Mouse (Mus musculus) large intestine, adult 2 months (tissue): Measurements from ENCODE around the gene Nomo1. TPM values are rescaled to one million over a fixed set of nuclear protein-coding genes. Genes with fewer than 3 reads are reported as not detected.
A peak's percentile ranks its signal among the peaks of the same experiment; 100 is the strongest.

Experiments
- DNase-seq: peaks from one replicate; pipeline ENCODE4 v3.0.0-alpha.2; 2012; ENCODE audit warnings: low read depth, low spot score
- WGBS: fragments of 180-500 bp; shearing (Covaris S2); methylation state at CpG from one replicate; pipeline ENCODE4 v1.1.7; 2018; 5-methylcytosine and 5-hydroxymethylcytosine counted together
- polyA plus RNA-seq: library from polyadenylated mRNA; depleted of rRNA; stranded (reverse); fragments of >200 nt; gene quantifications from 2 replicates; pipeline ENCODE4 v1.2.3, GENCODE M21; 2012; rRNA removed

Gene Nomo1
- polyA plus RNA-seq: 53.0 and 77.1 TPM in 2 replicates

DNA sequence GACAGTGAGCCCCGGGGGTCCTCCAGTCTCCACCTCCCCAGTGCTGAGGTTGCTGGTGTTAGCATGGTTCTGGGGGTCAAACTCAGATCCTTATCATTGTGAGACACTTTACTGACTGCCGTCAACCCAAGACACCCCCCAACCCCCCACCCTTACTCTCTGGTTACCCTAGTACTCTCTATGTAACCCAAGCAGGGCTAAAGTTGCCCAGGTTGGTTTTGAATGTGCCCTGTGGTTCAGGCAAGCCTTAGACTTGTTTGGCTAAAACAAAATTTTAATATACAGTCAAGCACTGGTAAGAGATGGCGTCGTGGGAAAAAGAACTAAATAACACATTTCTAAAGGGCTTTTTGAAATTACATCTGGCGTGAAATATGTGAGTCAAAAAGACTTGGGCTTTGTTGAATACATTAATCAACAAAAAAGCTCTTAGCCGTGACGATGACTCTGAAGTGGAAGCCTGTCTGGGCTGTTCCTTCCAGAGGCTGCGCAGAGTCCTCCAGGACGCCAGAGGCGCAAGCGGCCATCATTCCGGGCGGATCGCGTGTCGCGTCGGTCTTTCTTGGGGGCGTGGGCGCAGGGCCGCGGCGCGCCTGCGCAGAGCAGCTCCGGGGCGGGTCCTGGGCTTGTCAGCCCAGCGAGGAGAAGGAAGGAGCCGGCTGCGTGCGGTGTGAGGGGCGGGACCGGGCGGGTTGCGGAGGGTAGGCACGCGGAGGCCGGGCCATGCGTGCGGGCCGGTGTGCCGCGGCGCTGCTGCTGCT, at the start of gene Nomo1:
Gene Nomo1 (plus strand): TSS at position 590 of the 761 bp plus-strand sequence.
- peak; percentile 86 for DNase-seq
- WGBS: 7% methylated on average over 44 of the region's 44 CpGs

- DNase-seq: no peak
- WGBS: 74% methylated on average over 6 of the region's 6 CpGs
These were observed 46.6 kb upstream of the Nomo1 start for GRCm38 (mm10) chr7:45986893-45987292.

- DNase-seq: no peak
- 80% methylated on average over 1 of the region's 1 CpGs for WGBS
These were observed 45.2 kb upstream of the Nomo1 start for GRCm38 (mm10) chr7:45988344-45988743.

DNA sequence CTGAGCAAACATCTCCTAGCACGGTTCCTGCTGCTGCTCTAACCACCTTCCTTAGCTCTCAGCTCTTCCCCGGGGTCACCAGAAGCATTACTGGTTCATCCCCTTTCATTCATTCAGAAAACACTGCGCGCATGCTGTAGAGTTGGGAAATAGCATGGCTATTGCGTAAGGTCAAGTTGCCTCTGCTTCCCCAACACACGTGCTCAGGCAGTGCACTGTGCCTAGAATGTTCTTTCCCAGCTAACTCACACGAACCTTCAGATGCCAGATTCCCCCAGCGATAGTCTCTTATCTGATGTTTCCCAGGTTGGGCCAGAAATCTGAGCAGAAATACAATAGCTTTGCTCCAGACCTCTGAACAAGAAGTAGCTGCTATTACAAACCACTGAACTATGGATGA, 41.0 kb upstream of the Nomo1 start:
- no peak for DNase-seq
- 70% methylated on average over 8 of the region's 8 CpGs for WGBS

DNA sequence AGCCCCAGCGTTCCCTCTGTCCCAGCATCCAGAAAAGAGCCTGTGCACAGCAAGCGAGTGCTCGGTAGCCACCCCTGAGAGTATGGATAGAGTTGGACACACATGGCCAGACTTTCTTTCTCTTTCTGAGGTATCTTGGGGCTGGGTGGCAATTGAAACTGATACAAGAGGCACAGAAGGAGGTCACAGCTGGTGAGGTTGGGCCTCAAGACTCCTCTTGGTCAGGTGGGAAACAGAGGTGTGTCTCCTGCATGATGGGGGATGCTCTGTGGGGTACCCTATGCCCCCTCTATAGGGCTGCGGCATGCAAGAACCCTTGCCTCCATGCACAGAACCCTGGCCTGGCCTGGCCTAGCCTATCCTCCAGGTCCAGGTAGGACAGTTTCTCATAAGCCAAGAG, 32.9 kb upstream of the Nomo1 start:
- DNase-seq: no peak
- WGBS: 91% methylated on average over 4 of the region's 4 CpGs

DNA sequence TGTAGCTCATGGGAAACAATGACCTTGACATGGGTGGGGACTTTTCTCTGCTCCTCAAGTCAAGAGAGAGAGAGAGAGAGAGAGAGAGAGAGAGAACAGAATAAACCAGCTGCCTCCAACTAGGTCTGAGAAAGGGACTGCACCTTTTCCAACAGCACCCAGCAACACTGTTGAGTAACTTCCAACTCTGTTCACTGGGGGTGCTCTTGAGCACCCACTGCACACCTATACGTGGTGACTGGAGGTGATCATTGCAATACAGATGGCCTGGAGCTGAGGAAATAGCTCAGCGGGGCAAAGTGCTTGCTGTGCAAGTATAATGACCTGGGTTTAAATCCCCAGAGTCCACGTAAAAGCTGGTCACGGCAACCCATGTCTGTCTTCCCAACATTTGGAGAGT, 30.8 kb upstream of the Nomo1 start:
- WGBS: 52% methylated on average over 4 of the region's 4 CpGs

DNA sequence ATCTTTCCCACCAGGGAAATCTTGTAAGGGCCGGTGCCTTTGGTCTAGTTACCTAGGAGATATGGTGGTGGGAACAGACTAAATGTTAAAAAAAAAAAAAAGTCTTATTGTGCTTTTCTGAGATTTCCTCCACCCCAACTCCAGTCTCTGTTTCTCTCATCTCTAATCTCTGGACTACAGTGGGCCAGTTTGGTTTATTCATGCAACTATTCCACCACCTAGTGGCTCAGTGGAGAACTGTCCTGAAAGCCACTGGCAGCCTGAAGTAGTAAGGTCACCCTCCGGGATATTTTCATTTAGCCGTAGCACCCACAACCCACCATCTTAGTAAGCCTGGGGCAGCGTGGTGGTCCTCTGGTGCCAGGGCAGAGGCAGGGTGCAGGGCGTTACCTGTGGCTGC, 23.9 kb upstream of the Nomo1 start:
- WGBS: 15% methylated on average over 5 of the region's 5 CpGs
- DNase-seq: no peak

More for the DNA sequence above, 30.8 kb upstream of the Nomo1 start:
- no peak for DNase-seq

DNA sequence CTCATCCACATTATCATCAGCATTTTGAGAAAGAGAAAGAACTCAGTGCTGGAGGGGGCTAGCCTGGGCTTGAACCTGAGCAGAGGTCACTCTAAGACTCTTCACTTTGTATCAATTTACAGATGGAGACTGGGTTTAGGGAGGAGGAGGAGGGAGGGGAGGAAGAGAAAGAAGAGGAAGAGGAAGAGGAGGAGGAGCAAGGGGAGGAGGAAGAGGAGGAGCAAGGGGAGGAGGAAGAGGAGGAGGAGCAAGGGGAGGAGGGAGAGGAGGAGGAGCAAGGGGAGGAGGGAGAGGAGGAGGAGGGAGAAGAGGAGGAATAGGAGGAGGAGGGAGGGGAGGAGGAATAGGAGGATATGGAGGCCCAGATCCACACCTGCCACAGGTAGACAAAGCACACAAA, 21.4 kb upstream of the Nomo1 start:
- no peak for DNase-seq

DNA sequence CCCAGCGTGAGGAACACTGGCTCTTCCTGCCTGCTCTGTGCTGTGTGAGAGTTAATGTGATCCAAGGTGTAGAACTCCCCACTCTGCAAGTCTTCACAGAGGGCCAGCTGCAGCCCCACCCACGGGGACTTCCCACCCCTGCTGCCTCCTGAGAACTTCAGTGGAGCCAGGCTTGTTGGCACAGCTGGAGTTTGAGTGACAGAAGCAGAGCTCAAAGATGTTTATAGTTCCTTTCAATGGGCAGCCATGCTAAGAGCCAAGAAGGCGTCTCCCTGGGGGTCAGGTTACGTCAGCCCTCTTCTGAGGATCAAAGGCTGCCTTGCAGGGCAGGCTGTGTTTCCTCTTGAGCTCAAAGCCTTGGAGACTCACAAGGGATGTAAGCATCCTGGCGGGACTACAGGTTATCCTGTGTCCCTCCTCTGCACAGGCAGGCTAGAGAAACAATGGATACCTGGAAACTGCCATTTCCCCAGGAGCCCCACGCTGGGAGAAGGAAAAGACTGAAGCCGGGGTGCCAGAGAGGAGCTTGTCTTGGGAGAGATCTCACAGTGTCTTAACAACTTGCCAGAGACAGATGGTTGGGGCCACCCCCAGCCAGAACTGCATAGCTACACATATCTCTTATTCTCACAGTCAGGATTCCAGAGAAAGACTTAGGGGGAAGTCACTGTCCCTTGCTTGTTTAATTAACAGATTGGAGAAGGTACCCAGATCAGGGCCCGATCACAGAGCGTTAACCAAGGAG, 20.1 kb upstream of the Nomo1 start:
- 27% methylated on average over 9 of the region's 9 CpGs for WGBS
- no peak for DNase-seq

DNA sequence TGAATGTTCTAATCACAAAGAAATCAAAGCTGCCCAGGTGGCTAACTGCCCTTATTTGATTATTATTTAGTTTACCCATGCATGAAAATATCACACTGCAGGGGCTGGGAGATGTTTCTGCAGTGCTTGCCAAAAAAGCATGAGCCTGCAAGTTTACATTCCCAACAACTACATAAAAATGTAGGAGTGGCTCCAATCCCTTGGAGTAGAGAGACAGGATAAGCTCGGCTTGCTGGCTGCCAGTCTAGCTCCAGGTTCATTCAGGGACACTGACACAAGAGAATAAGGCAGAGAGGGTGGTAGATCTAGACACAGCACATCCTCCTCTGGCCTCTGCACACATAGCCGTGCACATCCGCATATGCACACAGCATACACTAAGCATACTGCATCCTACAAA, 13.9 kb upstream of the Nomo1 start:
- no peak for DNase-seq
- WGBS: 50% methylated on average over 3 of the region's 3 CpGs

GRCm38 (mm10) chr7:46021951-46022350, 11.5 kb upstream of the Nomo1 start:
- DNase-seq: no peak
- 72% methylated on average over 4 of the region's 4 CpGs for WGBS

- 71% methylated on average over 9 of the region's 9 CpGs for WGBS
- no peak for DNase-seq
These were observed 8.1 kb upstream of the Nomo1 start for GRCm38 (mm10) chr7:46025436-46025835.

- 66% methylated on average over 10 of the region's 10 CpGs for WGBS
- DNase-seq: no peak
These were observed 4.8 kb upstream of the Nomo1 start for GRCm38 (mm10) chr7:46028681-46029080.

- WGBS: 41% methylated on average over 9 of the region's 9 CpGs
- no peak for DNase-seq
These were observed 4.0 kb upstream of the Nomo1 start for GRCm38 (mm10) chr7:46029299-46030144.

GRCm38 (mm10) chr7:46030145-46030488, 3.4 kb upstream of the Nomo1 start, which contains the start of gene Abcc6:
Gene Abcc6 (minus strand): TSS chr7:46030302.
- peak; percentile 68 for DNase-seq
- WGBS: 4% methylated on average over 11 of the region's 11 CpGs

DNA sequence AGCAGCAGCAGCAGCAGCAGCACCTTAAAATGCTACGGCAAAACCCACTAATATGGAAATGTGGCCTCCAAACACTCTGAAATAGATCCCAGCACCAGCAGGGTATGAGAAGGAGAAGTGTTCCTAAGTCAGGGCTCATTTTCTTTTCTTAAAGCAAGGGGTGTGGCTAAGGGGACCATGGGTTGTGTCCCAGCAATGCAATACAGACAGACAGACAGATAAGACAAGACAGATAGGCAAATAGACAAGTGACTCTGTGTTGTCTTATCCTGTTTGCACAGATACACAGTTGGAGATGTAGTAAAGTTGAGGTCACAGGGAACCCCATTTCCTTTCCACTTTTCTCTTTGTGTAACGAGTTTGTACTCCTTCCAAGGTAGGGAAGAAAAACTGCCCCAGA, 2.4 kb upstream of the Nomo1 start:
- 41% methylated on average over 2 of the region's 2 CpGs for WGBS
- no peak for DNase-seq

DNA sequence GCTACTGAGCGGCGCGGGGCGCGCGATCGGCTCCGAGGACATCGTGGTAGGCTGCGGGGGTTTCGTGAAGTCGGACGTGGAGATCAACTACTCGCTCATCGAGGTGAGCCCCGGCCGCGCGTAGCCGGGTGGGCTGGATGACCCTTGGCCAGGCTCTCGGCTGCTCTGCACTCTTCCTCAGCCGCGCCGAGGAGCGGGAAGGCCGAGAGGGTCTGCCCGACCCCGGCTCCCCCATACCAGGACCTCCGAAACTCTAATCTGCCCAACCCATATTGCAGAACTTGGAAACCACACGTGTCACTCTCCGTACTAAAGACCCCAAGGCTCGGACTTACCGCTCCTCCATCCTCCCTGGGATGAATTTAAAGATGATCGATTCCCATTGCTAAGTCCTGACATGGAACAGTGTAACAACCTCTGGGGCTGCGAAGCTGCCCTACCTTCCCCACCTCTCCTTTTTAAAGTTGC, 406 bp downstream of the Nomo1 start:
- DNase-seq: no peak
- whole genome bisulfite sequencing: under 1% methylated on average over 35 of the region's 35 CpGs

GRCm38 (mm10) chr7:46034991-46035390, 1.5 kb downstream of the Nomo1 start:
- 57% methylated on average over 2 of the region's 2 CpGs for WGBS
- no peak for DNase-seq

GRCm38 (mm10) chr7:46035468-46035867, 2.0 kb downstream of the Nomo1 start:
- DNase-seq: no peak
- 66% methylated on average over 2 of the region's 2 CpGs for WGBS

DNA sequence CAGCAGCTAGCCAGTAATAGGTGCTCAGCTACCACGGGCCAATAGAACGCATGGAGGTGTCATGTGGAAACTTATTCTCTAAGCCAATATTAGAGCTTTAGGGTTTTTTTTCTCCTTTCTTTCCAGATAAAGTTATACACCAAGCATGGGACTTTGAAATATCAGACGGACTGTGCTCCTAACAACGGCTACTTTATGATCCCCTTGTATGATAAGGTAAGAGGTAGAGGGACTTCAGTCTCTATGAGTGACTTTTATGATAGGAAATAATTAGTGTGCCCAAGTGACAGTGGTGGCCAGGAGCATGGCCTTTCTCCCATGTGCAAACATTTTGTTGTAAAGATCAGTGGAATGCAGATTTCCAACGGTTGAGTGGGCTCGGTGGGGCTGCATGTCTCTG, 3.9 kb downstream of the Nomo1 start:
- no peak for DNase-seq
- WGBS: 32% methylated on average over 6 of the region's 6 CpGs
